Mouse (Mus musculus) intestine, postnatal 0 days (tissue): ENCODE measurements around the gene Srpk3. TPM values are rescaled to one million over a fixed set of nuclear protein-coding genes. Genes with fewer than 3 reads are reported as not detected.

Source experiments
- ATAC-seq: fragments of 200-750 bp; cut with Nextera tagmentation; 2 replicates; pipeline ENCODE4 v1.8.0; 2017; ENCODE audit warnings: mild to moderate bottlenecking, moderate TSS enrichment, moderate library complexity
- H3K27ac ChIP-seq: fragments of 300-500 bp; sonication (generic); 2 replicates; pipeline ENCODE4 v1.5.1; 2014; ENCODE audit warnings: mild to moderate bottlenecking, low read depth, low read length, moderate library complexity
- H3K27me3 ChIP-seq: fragments of 300-500 bp; sonication (generic); replicated peaks from 2 replicates; pipeline ENCODE4 v1.6.1; 2014; ENCODE audit warnings: low read length, mixed read lengths; ENCODE audit not compliant: control insufficient read depth, insufficient read depth
- H3K36me3 ChIP-seq: fragments of 300-500 bp; sonication (generic); 2 replicates; pipeline ENCODE4 v1.6.1; 2014; ENCODE audit warnings: mild to moderate bottlenecking, moderate library complexity; ENCODE audit not compliant: control insufficient read depth, insufficient read depth
- H3K4me1 ChIP-seq: fragments of 300-500 bp; sonication (generic); replicated peaks from 2 replicates; pipeline ENCODE4 v1.6.1; 2014; ENCODE audit warnings: antibody characterized with exemption, low read length, mixed read lengths; ENCODE audit not compliant: control insufficient read depth, insufficient read depth
- H3K4me2 ChIP-seq: fragments of 300-500 bp; sonication (generic); replicated peaks from 2 replicates; pipeline ENCODE4 v1.6.1; 2014; ENCODE audit warnings: low read depth, mild to moderate bottlenecking, moderate library complexity
- H3K4me3 ChIP-seq: fragments of 300-500 bp; sonication (generic); 2 replicates; pipeline ENCODE4 v1.5.1; 2014; ENCODE audit warnings: low read depth, low read length
- H3K9ac ChIP-seq: fragments of 300-500 bp; sonication (generic); 2 replicates; pipeline ENCODE4 v1.6.1; 2014; ENCODE audit warnings: mild to moderate bottlenecking, low read depth, low read length
- H3K9me3 ChIP-seq: fragments of 300-500 bp; sonication (generic); 2 replicates; pipeline ENCODE4 v1.6.1; 2016; ENCODE audit warnings: mixed run types; ENCODE audit not compliant: control insufficient read depth
- CTCF ChIP-seq: sonication (generic); IDR thresholded peaks from 2 replicates; pipeline ENCODE4 v1.5.1; 2016; ENCODE audit warnings: low read depth, mild to moderate bottlenecking, control low read depth, antibody characterized with exemption, moderate library complexity
- WGBS: fragments of 180-500 bp; shearing (Covaris S2); extraction: QIAGEN DNeasy Blood & Tissue Kit; methylation state at CpG from one replicate; pipeline ENCODE4 v1.1.7; 2014; 5-methylcytosine and 5-hydroxymethylcytosine counted together
- polyA plus RNA-seq: library from polyadenylated mRNA; unstranded; fragments of >200 nt; fragmentation: Nextera tagmentation; extraction: Ambion mirVana; gene quantifications from 2 replicates; pipeline ENCODE4 v1.2.1, GENCODE M21; 2015

The Srpk3 gene
- polyA plus RNA-seq, 1 experiment from 2014 or later, result 0.90 TPM

DNA sequence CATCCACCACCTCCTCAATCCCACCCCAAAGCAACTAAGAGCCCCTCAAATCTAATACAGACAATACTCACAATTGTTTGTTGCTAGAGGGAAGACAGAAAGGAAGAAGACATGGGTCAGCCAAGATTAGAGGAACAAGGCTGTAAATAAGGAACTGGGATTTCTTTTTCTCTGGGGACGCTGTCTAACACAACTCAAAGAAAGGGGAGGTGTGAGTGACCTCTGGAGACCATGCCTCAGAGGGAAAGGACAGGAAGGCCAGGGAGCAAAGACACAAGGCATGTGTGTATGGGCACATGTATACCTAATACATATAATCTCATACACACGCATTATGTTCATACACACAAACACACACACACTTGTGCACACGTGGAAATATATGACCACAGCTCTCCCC, 8.0 kb downstream of the Srpk3 start:
- Histone ChIP-seq H3K9me3 (no peaks in the 10 kb centered on the region), H3K4me1 (no peaks in the 10 kb centered on the region), H3K9ac (no peak overlapping the region), H3K4me3 (no peak overlapping the region), H3K4me2 (no peak overlapping the region), H3K27ac (no peak overlapping the region), H3K36me3 (peaks cover 18% of the 10 kb centered on the region), H3K27me3 (no peaks in the 10 kb centered on the region; the same call in 1 of the 2 replicates)
- 86% methylated on average over 3 of the region's 3 CpGs for WGBS
- no peak for TF ChIP-seq CTCF
- no peak for ATAC-seq

DNA sequence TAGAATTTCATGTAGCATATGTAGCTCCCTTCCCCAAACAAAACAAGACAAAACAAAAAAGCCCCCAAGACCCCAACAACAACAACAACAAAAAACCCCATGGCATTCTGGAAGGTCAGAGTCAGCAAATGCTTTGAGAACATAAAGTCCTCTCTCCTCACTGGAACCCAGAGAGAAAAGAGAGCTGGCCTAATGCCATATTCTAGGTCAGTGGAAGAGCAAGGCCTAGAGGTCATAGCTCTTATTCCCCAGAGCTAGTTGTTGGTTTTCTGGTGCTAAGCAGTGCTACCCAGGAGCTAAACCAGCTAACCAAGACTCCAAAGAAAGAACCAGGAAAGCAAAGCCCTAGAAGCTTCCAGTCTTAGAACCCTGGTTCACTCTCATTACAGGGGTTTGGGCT, 11.5 kb downstream of the Srpk3 start:
- Histone ChIP-seq H3K4me2 (peak overlapping the region; percentile 63), H3K9me3 (no peaks in the 10 kb centered on the region), H3K36me3 (peaks cover 6% of the 10 kb centered on the region; the same call in 1 of the 2 replicates)

DNA sequence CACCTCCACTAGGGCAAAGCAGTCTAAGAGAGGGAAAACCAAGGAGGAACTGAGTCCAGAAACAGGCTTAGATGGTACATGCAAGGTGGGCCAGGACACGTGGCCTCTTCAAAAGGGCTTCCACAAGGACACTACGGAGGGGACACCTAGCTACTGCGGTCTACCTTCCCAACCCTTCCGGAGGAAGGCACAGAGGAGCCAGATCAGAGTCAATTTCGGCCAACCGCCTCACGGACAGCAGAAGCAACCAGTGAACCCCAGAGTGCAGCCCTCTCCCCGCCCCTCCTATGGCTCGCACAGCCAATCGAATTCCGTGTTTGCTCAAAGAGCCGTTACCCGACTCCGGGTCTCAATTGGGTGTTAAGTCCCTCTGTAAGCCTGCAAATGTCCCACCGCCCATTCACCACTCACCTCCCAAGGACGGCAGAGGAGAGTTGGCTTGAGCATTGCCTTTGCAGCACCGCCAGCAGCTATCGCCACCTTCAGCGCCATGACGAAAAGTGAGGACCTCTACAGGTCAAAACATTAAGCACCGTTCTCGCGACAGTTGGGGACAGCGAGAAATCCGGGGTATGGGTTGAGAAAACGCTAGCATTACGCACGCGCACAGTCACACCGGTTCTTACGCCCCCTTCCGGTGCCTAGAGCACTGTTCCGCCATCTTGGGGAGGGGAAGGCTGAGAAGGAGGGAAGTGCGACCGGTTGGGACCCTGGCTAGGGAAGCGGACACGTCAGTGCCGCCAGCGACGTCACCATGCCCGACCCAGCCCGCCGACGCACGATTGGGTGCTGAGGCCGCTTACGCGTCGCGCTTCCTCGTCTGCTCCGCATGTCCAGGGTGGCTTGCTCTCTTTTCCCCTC, 12.4 kb downstream of the Srpk3 start, which contains the start of the genes Idh3g and Ssr4:
TSS of gene Idh3g (minus strand) at position 534 of the 861 bp plus-strand sequence.
TSS of gene Ssr4 (plus strand) at position 665 of the 861 bp plus-strand sequence.
- peak within 1 kb of the TSS; percentile 84 for H3K27ac ChIP-seq
- peak within 1 kb of the TSS; percentile 60 for H3K4me3 ChIP-seq
- H3K4me1 ChIP-seq, result no peaks in the 10 kb centered on the region
- peak; percentile 95 for ATAC-seq
- no peaks in the 10 kb centered on the region; the same call in 1 of the 2 replicates for H3K27me3 ChIP-seq
- peak; percentile 73 for TF ChIP-seq CTCF
- H3K36me3 ChIP-seq, result peaks cover 8% of the 10 kb centered on the region; the same call in 1 of the 2 replicates
- H3K9ac ChIP-seq, result peak within 1 kb of the TSS; percentile 67
- no peaks in the 10 kb centered on the region for H3K9me3 ChIP-seq
- H3K4me2 ChIP-seq, result peak within 1 kb of the TSS; percentile 63
- WGBS, result 18% methylated on average over 52 of the region's 52 CpGs

More for the DNA sequence above, 11.5 kb downstream of the Srpk3 start:
- Histone ChIP-seq H3K27ac (no peak overlapping the region), H3K27me3 (no peaks in the 10 kb centered on the region; the same call in 1 of the 2 replicates), H3K4me3 (peak overlapping the region; percentile 60), H3K9ac (peak overlapping the region; percentile 48), H3K4me1 (no peaks in the 10 kb centered on the region)
- TF ChIP-seq CTCF, result no peak
- ATAC-seq, result no peak

DNA sequence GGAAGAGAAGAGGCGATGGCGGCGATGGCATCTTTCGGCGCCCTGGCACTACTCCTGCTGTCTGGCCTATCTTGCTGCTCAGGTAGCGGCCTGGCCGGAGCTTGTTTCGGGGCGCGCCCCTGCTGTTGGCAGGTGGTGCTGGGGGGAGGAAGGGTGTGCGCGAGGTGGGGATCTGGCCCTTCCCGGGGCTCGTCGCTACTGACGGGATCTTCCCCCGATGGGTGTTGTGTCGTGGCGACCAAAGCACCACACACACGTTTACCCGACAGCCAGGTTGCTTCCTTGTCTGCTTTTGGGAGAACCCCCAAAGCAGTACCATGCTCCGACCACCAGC, 13.0 kb downstream of the Srpk3 start:
- ATAC-seq, result peak; percentile 17
- WGBS, result 18% methylated on average over 22 of the region's 22 CpGs

DNA sequence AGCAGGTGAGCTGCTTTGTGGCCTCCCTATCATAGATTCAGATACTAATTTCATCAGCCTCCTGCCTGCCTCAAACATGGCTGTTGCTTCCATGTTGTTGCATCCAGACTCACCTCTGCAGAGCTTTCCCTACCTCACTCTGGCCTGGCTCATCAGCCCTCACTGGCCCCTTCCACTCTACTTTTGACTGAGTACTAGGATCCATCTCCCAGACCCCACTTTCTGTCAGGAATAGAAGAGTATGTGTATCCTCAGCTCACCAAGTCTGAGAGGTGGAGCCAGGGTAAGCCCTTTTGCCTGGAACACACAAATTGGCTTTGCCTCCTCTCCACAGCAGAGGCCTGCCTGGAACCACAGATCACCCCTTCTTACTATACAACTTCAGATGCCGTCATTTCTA, 14.3 kb downstream of the Srpk3 start:
- Histone ChIP-seq H3K9me3 (no peaks in the 10 kb centered on the region), H3K4me1 (no peaks in the 10 kb centered on the region), H3K27ac (no peak overlapping the region), H3K9ac (no peak overlapping the region), H3K36me3 (peaks cover 8% of the 10 kb centered on the region; the same call in 1 of the 2 replicates), H3K4me2 (no peak overlapping the region), H3K4me3 (no peak overlapping the region), H3K27me3 (no peaks in the 10 kb centered on the region; the same call in 1 of the 2 replicates)
- no peak for ATAC-seq
- no peak for TF ChIP-seq CTCF
- WGBS, result 86% methylated on average over 1 of the region's 1 CpGs

More for the DNA sequence above, 13.0 kb downstream of the Srpk3 start:
- Histone ChIP-seq H3K27me3 (no peaks in the 10 kb centered on the region; the same call in 1 of the 2 replicates), H3K4me3 (peak overlapping the region; percentile 60), H3K4me2 (peak overlapping the region; percentile 63), H3K27ac (peak overlapping the region; percentile 84), H3K9ac (peak overlapping the region; percentile 67), H3K36me3 (peaks cover 8% of the 10 kb centered on the region; the same call in 1 of the 2 replicates), H3K9me3 (no peaks in the 10 kb centered on the region), H3K4me1 (no peaks in the 10 kb centered on the region)
- no peak for TF ChIP-seq CTCF

- H3K9me3 ChIP-seq, result no peaks in the 10 kb centered on the region
- ATAC-seq, result no peak
- no peak overlapping the region for H3K4me3 ChIP-seq
- no peaks in the 10 kb centered on the region for H3K4me1 ChIP-seq
- H3K27me3 ChIP-seq, result no peaks in the 10 kb centered on the region
- H3K27ac ChIP-seq, result no peak overlapping the region
- H3K36me3 ChIP-seq, result peaks cover 8% of the 10 kb centered on the region; the same call in 1 of the 2 replicates
- H3K4me2 ChIP-seq, result no peak overlapping the region
- H3K9ac ChIP-seq, result no peak overlapping the region
- TF ChIP-seq CTCF, result no peak
These were observed 18.8 kb downstream of the Srpk3 start for GRCm38 (mm10) chrX:73793039-73793438.
